Mouse (Mus musculus): Measurements from ENCODE around the gene AC129217.1. TPM values are rescaled to one million over a fixed set of nuclear protein-coding genes. Genes with fewer than 3 reads are reported as not detected.
A peak's percentile ranks its signal among the peaks of the same experiment; 100 is the strongest.

Gene AC129217.1
- polyA plus RNA-seq (2015; fragmentation: Nextera tagmentation; extraction: Ambion mirVana) = not detected in 2 replicates

DNA sequence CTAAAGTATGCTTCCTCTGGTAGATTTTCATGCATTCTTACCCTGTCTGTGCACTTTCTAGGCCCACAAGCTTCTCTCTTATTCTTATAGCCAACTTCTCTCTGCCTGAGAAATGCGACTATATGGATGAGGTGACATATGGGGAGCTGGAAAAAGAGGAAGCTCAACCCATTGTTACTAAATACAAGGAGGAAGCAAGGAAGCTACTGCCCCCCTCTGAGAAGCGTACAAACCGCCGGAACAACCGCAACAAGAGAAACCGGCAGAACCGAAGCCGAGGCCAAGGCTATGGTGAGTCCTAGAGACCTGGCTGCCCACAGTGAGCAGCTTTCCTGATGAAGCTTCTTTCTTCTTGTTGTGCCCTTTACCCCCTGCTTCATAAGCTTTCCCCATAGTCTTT lies at the start of gene AC129217.1:
Gene AC129217.1 (plus strand): TSS at position 114 of the 400 bp plus-strand sequence.
- ATAC-seq (ENCODE audit: borderline replicate concordance, extremely low read depth, low FRiP score, low TSS enrichment) = no peak

GRCm38 (mm10) chr19:8786008-8786781 lies 43.4 kb upstream of the AC129217.1 start, which contains the start of gene Taf6l:
Gene Taf6l, minus strand, starts transcription at chr19:8786417.
- Histone ChIP-seq H3K36me3 (peaks cover 24% of the 10 kb centered on the region), H3K4me1 (peaks cover 7% of the 10 kb centered on the region; the same call in 1 of the 2 replicates), H3K4me2 (peak within 1 kb of the TSS; percentile 66), H3K4me3 (peak within 1 kb of the TSS; percentile 73), H3K27me3 (no peaks in the 10 kb centered on the region), H3K9me3 (no peaks in the 10 kb centered on the region), H3K27ac (peak within 1 kb of the TSS; percentile 87), H3K9ac (peak within 1 kb of the TSS; percentile 66)
- under 1% methylated on average over 32 of the region's 32 CpGs for WGBS
- peak; percentile 99 for ATAC-seq (ENCODE audit: borderline replicate concordance, extremely low read depth, low FRiP score, low TSS enrichment)

More for the DNA sequence above, at the start of gene AC129217.1:
- peaks cover 99% of the 10 kb centered on the region for H3K36me3 ChIP-seq
- no peak within 1 kb of the TSS for H3K27ac ChIP-seq
- H3K4me1 ChIP-seq = no peaks in the 10 kb centered on the region
- WGBS = 91% methylated on average over 8 of the region's 8 CpGs
- no peak within 1 kb of the TSS for H3K4me2 ChIP-seq
- H3K9ac ChIP-seq = no peak within 1 kb of the TSS
- H3K4me3 ChIP-seq = no peak within 1 kb of the TSS
- H3K27me3 ChIP-seq = no peaks in the 10 kb centered on the region
- H3K9me3 ChIP-seq = no peaks in the 10 kb centered on the region

DNA sequence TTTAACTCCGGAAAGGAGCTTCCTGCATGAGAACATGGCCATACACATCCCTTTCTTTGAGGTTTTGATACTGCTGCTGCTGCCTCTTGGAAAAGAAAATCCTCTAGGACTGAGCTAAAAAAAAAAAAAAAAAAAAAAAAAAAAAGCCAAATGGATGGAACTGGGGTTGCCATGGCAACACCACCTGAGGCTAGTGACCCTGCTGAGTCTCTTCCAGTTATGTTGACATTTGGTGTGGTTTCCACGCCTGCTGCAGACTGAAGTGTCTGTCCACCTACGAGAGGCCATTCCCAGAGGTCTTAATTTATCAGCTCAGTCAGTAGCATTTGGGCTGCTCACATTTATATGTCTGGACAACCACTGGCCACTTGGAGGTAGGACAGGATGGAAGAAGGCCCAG lies 41.1 kb upstream of the AC129217.1 start:
- 21% methylated on average over 3 of the region's 3 CpGs for WGBS
- Histone ChIP-seq H3K9ac (no peak overlapping the region), H3K36me3 (peaks cover 15% of the 10 kb centered on the region), H3K4me2 (no peak overlapping the region), H3K9me3 (no peaks in the 10 kb centered on the region), H3K27ac (no peak overlapping the region), H3K4me1 (peaks cover 7% of the 10 kb centered on the region; the same call in 1 of the 2 replicates), H3K27me3 (no peaks in the 10 kb centered on the region), H3K4me3 (no peak overlapping the region)
- no peak for ATAC-seq (ENCODE audit: borderline replicate concordance, extremely low read depth, low FRiP score, low TSS enrichment)

DNA sequence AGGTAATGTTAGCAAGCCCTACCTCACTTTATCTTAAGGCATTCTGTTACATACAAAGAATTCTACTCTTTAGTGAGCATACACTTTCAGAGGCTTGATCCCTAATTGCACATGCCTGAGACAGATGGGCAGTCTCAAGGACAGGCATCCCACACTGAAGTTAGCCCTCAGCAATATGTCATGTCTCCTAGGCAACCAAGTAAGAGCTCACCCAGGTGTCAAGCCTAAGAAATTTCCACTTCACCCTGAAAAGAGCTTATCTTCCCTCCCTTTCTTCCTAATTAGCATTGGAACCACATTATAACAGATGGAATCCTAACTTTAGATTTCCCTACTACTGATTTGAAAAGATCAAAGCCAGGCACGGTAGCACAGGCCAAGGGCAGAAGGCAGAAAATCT lies 40.4 kb upstream of the AC129217.1 start:
- no peaks in the 10 kb centered on the region for H3K27me3 ChIP-seq
- H3K4me2 ChIP-seq = no peak overlapping the region
- no peak overlapping the region for H3K9ac ChIP-seq
- no peaks in the 10 kb centered on the region for H3K9me3 ChIP-seq
- no peak for ATAC-seq (ENCODE audit: borderline replicate concordance, extremely low read depth, low FRiP score, low TSS enrichment)
- no peak overlapping the region for H3K4me3 ChIP-seq
- peaks cover 20% of the 10 kb centered on the region for H3K36me3 ChIP-seq
- no peak overlapping the region for H3K27ac ChIP-seq
- H3K4me1 ChIP-seq = peaks cover 7% of the 10 kb centered on the region; the same call in 1 of the 2 replicates
- 48% methylated on average over 1 of the region's 1 CpGs for WGBS

DNA sequence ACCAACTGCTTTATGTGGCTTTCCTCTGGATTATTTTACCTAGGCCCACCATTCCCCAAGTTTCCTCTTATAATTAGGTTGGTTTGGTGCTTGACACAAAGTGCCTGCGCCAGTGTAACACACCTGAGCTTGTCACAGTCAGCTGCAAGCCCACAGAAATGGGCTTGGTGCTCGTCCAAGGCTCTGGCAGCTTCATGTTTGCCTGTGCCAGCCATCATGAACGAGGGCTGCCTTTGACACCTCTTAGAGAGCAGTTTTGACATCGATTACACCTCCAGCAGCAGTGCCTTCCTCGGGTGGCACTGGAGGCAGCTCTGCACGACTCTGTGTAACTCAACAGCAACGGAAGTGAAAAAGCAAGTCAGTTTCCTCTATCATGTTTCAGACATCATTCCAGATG lies 39.4 kb upstream of the AC129217.1 start:
- no peak overlapping the region for H3K4me3 ChIP-seq
- H3K9me3 ChIP-seq = no peaks in the 10 kb centered on the region
- no peak overlapping the region for H3K4me2 ChIP-seq
- H3K27ac ChIP-seq = no peak overlapping the region
- H3K36me3 ChIP-seq = peaks cover 28% of the 10 kb centered on the region
- H3K9ac ChIP-seq = no peak overlapping the region
- H3K4me1 ChIP-seq = peaks cover 5% of the 10 kb centered on the region; the same call in 1 of the 2 replicates
- WGBS = 69% methylated on average over 7 of the region's 7 CpGs
- no peak for ATAC-seq (ENCODE audit: borderline replicate concordance, extremely low read depth, low FRiP score, low TSS enrichment)
- no peaks in the 10 kb centered on the region for H3K27me3 ChIP-seq

DNA sequence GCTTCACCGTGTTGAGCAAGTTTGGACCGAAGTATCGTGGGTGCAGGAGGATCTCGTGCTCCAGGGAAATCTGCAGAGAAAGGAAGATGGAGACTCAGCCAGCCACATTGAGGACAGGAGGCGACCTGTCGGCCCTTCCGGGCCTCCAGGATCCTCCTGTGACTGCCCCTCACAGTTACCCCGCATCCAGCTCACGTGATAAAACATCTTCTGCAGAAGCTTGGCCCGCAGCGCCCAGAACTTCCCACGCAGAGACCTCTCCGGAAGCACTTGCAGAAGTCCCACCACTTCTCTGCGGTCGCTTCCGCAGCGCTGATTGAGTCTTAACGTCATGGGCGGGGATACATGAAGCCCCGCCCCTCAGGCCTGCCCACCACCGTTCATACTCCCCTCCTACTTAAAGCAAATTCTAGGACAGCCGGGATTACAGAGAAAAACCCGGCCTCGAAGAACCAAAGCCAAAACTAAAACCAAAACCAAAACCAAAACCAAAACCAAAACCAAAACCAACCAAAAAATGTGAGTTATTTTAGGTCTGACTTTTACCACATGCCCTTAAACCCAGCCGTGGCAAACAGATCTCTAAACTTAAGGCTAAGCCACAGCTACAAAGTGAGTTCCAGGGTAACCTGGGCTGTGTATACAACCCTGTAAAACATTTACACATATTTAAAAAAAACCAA lies 31.2 kb upstream of the AC129217.1 start, which contains the start of gene Polr2g:
Gene Polr2g (minus strand): TSS at position 314 of the 683 bp plus-strand sequence.
- Histone ChIP-seq H3K9me3 (no peaks in the 10 kb centered on the region), H3K27me3 (no peaks in the 10 kb centered on the region), H3K36me3 (peaks cover 22% of the 10 kb centered on the region), H3K4me2 (peak within 1 kb of the TSS; percentile 85), H3K4me3 (peak within 1 kb of the TSS; percentile 80), H3K9ac (peak within 1 kb of the TSS; percentile 83), H3K27ac (peak within 1 kb of the TSS; percentile 69), H3K4me1 (peaks cover 25% of the 10 kb centered on the region)
- peak; percentile 73 for ATAC-seq (ENCODE audit: borderline replicate concordance, extremely low read depth, low FRiP score, low TSS enrichment)
- WGBS = 1% methylated on average over 25 of the region's 25 CpGs

DNA sequence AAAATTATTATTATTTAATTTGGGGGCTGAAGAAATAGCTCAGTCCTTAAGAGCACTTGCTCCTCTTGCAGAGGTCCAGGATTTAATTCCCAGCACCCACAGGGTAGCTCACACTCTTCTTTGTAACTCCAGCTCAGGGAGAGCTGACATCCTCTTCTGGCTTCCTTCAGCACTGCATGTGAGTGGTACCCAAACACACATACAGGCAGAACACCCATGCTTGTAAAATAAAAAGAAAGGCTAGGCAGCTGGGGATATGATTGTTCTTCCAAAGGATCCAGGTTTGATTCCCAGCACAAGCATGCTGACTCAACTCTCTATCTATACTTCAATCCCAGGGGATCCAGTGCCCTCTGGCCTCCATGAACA lies 30.6 kb upstream of the AC129217.1 start:
- no peak overlapping the region for H3K9ac ChIP-seq
- 0 out of 2 replicates have a peak overlapping the region, but pooled peaks have one; percentile 21 for H3K27ac ChIP-seq
- H3K36me3 ChIP-seq = peaks cover 17% of the 10 kb centered on the region
- H3K4me3 ChIP-seq = peak overlapping the region; percentile 80
- H3K4me1 ChIP-seq = peaks cover 25% of the 10 kb centered on the region
- peak overlapping the region; percentile 85 for H3K4me2 ChIP-seq
- no peak for ATAC-seq (ENCODE audit: borderline replicate concordance, extremely low read depth, low FRiP score, low TSS enrichment)
- H3K27me3 ChIP-seq = no peaks in the 10 kb centered on the region
- H3K9me3 ChIP-seq = no peaks in the 10 kb centered on the region

- Histone ChIP-seq H3K27me3 (no peaks in the 10 kb centered on the region), H3K9me3 (no peaks in the 10 kb centered on the region), H3K4me3 (peak within 1 kb of the TSS; percentile 72), H3K4me1 (peaks cover 22% of the 10 kb centered on the region), H3K4me2 (peak within 1 kb of the TSS; percentile 87), H3K9ac (peak within 1 kb of the TSS; percentile 60), H3K36me3 (peaks cover 22% of the 10 kb centered on the region; the same call in 1 of the 2 replicates), H3K27ac (peak within 1 kb of the TSS; percentile 92)
- ATAC-seq (ENCODE audit: borderline replicate concordance, extremely low read depth, low FRiP score, low TSS enrichment) = peak; percentile 97
- WGBS = under 1% methylated on average over 30 of the region's 30 CpGs
Observed at GRCm38 (mm10) chr19:8802130-8802821, 27.3 kb upstream of the AC129217.1 start, which contains the start of gene Zbtb3. Gene Zbtb3, plus strand, starts transcription at chr19:8802555.

DNA sequence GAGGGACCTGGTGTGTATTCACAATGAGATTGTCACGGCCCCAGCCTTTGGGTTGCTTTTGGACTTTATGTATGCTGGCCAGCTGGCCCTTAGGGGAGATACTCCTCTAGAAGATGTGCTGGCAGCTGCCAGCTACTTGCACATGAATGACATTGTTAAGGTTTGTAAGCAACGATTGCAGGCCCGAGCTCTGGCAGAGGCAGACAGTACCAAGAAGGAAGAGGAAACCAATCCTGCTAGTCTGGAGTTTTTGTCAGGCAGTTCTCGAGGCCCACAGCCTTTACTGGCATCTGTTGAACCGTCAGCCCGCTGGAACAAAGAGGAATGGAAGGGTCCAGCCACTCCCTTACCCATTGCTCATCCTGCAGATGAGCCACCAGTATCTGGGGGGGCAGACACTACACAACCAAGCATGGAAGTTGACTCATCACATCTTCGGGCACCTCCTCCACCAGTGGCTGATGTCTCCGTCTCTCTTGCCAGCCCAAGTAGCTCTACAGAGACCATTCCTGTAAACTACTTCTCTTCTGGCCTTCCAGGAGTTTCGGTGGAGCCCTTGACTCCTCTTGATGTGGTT lies 26.3 kb upstream of the AC129217.1 start:
- peak overlapping the region; percentile 72 for H3K4me3 ChIP-seq
- peaks cover 17% of the 10 kb centered on the region for H3K4me1 ChIP-seq
- H3K4me2 ChIP-seq = peak overlapping the region; percentile 87
- ATAC-seq (ENCODE audit: borderline replicate concordance, extremely low read depth, low FRiP score, low TSS enrichment) = no peak
- peak overlapping the region; percentile 92 for H3K27ac ChIP-seq
- 88% methylated on average over 9 of the region's 9 CpGs for WGBS
- no peaks in the 10 kb centered on the region for H3K27me3 ChIP-seq
- 0 out of 2 replicates have a peak overlapping the region, but pooled peaks have one; percentile 24 for H3K9ac ChIP-seq
- H3K9me3 ChIP-seq = no peaks in the 10 kb centered on the region
- H3K36me3 ChIP-seq = peaks cover 31% of the 10 kb centered on the region

DNA sequence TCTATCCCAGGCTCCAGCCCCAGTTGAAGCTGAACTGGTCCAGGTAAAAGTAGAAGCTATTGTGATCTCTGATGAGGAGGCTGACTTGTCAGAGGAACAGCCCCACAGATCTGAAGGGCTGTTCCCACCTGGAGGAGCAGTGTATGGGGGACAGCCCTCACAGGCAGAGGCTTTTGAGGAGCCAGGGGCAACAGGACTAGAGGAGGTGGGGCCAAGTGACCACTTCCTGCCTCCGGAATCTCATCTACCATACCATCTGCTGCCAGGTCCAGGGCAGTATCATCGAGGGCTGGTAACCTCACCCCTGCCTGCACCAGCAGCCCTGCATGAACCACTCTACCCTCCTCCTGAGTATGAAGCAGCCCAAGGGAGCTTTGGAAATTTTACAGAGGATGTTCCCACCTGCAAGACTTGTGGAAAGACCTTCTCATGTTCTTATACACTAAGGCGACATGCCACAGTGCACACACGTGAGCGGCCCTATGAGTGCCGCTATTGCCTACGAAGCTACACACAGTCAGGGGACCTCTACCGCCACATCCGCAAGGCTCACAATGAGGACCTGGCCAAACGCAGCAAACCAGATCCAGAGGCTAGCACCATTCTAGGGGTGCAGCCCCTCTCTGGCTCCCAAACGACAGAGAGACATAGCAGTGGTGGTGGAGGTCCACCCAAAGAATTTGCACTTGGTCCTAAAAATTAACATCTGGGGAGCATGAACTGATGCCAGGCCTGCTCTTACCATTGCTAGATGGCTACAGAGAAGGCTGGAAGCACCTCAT lies 25.5 kb upstream of the AC129217.1 start:
- Histone ChIP-seq H3K4me3 (no peak overlapping the region), H3K4me2 (no peak overlapping the region), H3K4me1 (peaks cover 11% of the 10 kb centered on the region), H3K27me3 (no peaks in the 10 kb centered on the region), H3K36me3 (peaks cover 33% of the 10 kb centered on the region), H3K9ac (no peak overlapping the region), H3K9me3 (no peaks in the 10 kb centered on the region), H3K27ac (no peak overlapping the region)
- ATAC-seq (ENCODE audit: borderline replicate concordance, extremely low read depth, low FRiP score, low TSS enrichment) = no peak
- 89% methylated on average over 11 of the region's 11 CpGs for WGBS
